Mouse (Mus musculus): ENCODE measurements at regions not wholly inside any gene's neighbourhood (a gene's known extent, or its start where the extent isn't known, plus 50 kb on each side); places are given as distances from the start of the nearest gene placed in this dataset.

DNA sequence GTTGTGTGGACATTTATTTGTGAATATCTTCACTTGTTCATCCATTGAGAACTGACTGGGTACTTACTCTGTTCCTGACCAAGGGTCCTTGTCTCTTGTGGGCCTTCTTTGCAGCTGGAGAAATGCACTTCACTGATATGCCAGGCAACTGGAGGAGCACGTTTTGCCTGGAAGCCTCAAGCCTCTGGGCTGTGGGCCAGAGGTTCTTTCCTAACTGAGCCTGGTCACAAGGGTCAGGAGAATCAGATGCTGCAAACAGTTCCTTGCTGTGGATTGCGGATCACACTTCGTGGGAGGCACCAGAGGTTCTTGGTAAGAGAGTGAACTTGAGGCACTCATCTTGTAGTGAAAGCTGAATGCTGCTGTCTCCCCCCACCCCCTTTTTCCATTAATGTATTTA, 124.6 kb downstream of the Spata19 start:
- no peak for TF ChIP-seq GATA1 (IDR thresholded peaks at IDR 0.05; ENCODE audit: low read length)

DNA sequence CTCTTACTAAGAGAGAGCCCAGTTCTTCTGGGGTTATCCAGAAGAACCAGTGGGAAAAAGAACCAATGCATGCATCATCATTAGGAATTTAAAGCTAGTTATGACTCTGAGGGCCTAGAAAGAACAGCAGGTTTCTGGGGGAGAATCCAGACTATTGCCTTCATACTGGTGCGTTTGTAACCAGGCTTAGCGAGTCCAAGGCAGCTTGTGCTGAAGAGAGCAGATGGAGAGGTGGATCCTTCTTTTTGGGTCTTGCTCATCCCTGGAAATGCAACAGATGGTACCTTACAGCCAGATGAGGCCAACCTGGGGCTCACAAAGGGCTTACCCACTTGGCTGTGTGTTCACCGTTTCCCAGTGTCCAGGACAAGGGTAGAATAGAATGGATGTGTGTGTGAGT, 130.1 kb downstream of the Spata19 start:
- TF ChIP-seq GATA1 (IDR thresholded peaks at IDR 0.05; ENCODE audit: low read length) = no peak

DNA sequence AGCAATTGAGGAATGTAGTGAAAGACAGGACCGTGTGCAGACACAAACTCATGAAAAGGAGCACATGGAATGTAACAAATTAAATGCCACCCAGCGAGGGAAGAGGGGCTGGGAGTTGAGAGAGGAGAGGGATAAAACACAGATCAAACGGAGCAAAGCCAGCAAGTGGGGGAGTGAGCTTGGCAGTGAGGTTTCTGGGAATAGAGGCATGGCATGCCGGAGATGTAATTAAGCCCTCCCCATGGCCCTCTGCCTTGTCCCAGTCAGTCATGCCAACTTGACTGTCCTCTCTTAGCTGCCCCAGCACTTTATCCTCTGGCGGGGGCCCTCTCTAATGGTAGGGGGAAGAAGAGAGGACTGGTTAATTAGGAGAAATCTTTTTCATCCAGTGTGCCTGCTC, 141.9 kb downstream of the Spata19 start:
- no peak for TF ChIP-seq GATA1 (IDR thresholded peaks at IDR 0.05; ENCODE audit: low read length)

DNA sequence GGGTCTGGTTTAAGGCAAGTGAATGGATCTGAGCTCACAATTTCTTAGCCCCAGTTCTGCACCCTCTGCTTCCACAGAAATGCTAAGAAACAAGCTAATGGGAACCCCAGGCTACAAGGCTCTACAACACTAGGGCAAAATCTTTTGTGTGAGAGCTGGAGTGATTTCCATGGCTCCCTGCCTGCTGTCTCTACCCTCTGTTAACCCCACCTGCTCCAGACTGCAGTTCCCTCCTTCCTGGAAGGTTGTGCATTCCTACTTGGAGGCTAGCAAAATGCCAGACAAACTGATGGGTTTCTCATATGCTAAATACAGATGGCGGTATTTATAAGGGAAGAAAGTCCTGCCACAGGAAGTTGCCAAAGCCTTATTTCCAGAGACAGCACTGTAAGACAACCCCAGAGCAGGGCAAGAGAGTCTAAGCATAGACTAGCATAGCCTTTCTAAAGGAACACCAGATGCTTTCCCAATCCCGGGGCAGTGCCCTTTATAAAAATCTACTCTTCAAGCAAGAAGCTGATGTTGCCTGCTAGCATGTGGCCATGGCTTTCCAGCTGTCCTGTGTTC, 145.1 kb downstream of the Spata19 start:
- no peak for TF ChIP-seq GATA1 (IDR thresholded peaks at IDR 0.05; ENCODE audit: low read length)

DNA sequence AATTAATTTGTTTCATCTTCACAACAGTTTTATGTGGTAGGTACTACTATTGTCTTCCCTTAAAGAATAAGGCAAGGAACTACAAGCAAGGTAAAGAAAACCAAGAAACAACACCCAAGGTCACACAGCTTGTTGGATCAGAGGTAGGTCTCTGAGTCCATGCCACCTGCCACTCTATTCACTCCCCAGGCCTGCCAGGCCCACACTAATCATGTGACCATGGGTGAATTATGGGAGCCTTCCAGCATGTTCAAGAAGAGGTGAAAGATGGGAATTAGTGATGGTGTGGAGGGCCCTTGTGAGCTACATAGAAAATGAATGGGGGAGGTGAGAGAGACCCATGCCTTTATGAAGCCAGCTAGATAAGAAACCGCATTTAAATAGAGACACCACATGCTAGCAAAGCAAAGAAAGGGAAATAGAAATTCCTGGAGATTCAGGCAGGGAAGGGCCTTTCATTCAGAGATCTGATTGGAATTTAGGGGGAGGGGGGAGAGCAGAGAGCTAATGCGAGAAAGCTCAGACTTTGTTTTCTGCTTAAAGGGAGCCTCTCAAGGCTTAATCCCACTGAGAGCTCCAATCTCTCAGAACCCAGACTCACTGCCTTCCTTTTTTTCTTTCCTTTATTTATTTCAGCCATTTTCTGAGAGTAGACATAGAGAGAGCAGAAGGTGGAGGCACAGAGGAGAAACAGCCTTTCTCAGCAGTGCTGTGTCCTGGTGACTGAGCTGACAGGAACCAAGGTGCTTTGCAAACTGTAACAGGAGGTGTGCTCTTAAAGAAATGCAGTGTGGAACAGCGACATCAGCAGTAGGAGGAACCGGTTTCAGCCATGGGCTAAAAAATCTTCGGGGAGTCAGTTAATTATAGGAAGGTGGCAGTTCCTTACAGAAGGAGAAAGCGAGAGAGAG, 160.0 kb downstream of the Spata19 start:
- TF ChIP-seq GATA1 (IDR thresholded peaks at IDR 0.05; ENCODE audit: low read length) = no peak

DNA sequence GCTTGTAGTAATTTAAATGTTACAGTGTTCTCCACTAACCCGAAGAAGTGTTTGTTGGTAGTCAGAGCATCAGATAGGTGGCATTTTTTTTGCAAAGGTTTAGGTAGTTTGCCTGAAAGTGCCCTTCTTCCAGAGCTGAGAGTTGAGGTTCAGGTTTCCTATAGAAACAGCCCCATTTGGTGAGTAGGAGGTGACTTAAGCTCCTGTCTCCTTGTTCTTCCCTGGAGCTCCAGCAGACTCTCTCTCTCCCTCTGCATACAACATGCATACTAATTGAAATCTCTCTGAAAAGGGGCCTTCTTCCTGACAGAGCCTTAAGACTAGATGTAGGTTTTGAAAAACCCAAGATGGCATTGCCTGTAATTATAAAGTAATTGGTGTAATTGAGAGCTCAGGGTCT, 161.3 kb downstream of the Spata19 start:
- no peak for TF ChIP-seq GATA1 (IDR thresholded peaks at IDR 0.05; ENCODE audit: low read length)

DNA sequence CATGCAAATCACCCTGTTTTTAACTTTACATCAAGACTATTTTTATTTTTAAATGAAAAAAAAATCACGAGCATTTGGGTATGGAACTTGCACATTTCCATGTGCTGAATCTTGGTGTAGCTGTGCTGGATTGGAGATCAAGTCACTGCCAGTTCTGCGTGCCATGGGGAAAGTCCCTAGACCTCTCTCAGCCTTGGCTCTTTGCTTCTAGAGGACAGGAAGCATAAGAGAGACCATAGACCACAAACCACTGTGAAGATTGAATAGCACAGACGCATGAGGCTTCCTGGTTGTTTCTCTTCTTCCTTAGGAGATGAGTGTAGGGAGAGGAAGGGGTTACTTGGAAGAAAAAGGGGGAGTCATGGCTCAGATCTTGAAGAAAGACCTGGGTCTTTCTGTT, 161.7 kb downstream of the Spata19 start:
- TF ChIP-seq GATA1 (IDR thresholded peaks at IDR 0.05; ENCODE audit: low read length) = no peak

DNA sequence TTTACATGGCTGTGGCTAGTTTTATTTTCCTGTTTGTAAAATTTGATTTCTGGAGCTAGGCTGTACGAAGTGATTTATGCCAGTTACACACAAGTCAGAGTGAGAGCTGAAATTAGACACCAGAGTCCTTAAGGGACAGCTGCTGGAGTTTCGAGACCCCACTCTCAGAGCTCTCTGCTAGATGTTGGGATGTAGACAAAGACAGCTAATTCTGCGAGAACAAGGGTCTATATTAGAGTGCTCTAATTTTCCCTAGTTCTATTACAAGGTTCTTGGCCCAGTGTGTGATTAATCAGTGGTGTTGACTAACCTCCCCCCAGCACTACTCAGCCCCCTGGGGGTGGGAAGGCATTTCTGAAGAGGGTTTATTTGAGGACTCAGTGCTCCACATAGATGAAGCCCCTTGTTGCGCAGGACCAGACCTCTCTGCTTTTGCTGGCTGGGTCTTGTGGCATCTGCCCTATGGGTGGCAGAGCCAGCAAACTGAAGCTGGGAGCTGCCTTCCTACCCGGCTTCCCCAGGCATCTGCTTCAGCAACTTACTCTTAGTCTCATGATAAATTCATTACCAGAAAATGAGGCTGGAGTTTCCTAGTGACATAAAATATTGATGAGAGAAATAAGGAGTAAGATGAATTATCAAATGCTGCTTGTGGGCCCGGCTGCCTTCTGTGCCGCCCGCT, 171.9 kb downstream of the Spata19 start:
- TF ChIP-seq GATA1 (IDR thresholded peaks at IDR 0.05; ENCODE audit: low read length) = no peak

DNA sequence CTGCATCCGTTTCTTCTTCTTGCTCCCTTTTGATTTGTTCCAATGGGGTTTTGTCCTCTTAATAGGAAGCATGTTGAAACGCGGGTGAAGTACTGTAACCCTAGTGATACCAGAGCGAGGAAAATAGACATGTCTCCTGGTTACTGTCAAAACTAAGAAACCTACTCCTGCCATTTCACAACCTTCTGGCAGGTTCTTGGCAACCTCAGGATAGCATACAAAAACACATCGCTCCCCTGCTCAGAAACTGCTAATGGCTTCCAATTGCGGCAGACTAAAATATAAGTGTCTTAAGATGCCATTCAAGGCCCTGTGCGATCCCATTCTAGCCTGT, 172.4 kb downstream of the Spata19 start:
- TF ChIP-seq GATA1 (IDR thresholded peaks at IDR 0.05; ENCODE audit: low read length) = no peak

DNA sequence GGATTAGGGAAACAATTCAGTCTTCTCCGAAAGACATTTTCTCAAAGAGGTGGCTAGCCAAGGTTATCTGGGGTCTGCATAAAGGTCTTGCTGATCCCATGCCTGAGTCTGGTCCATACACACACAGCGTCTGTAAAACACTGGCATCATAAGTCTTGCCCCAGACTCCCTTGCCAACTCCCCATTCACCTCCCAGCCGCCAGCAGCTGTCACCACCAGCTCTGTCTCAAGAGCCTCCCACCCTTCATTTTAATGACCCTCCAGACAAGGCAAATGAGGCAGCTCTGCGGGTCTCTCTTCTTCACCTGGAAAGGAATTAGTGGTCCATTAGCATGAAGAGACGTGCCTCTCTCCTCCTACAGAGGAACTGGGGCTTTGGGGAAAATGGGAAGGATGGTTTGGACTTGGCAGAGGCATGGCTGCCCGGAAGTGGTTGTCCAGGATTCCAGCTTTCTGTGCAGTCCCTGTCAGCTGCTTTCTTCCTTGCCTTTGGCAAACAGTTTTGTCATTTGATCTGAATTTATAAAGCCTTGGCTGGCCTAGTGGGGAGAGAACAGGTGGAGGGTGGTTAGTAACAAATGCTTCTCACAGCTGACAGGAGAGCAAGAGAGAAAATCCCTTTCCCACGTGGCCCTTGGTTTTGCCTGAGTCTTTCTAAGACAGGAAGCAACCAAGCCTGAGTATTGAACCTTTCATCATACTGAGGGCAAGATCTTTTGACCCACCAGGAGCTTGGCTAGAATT, 173.3 kb upstream of the Opcml start:
- no peak for TF ChIP-seq GATA1 (IDR thresholded peaks at IDR 0.05; ENCODE audit: low read length)

DNA sequence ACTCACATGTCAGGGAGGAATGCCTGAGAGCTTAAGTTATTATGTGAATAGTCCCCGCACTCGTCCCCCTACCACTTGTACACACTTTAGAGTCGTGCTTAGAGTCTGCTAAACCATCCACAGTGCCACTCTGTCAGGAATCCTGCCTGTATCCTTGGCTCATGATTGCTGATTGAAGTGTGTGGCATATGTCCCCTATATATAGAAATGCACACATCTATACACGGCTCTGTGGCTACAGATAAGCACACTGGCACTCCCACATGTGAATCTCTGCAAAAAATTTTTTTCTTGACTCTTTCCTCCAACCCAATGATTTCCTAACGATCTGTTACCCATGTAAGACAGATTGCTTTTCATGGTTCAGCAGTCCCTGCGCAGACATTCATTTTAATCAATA, 155.7 kb upstream of the Opcml start:
- TF ChIP-seq GATA1 (IDR thresholded peaks at IDR 0.05; ENCODE audit: low read length) = no peak

DNA sequence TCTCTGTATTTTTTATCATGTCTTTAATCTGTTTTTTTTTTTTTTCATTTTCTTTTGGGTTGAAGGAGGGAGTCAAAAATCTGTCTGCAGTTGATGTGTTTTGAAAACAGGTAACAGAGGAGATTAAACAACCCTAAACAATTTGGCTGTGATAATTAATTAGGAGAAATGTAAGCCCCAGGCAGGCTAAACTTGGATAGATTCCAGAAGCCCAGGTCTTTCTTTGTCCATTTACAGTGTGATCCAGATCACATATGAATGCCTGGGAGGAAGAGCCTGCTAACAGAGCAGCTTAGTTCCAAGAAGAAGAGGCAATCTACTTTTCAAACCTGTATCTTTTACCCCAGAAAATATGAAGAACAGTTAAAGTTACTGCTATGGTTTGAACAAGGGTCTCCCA, 150.0 kb upstream of the Opcml start:
- no peak for TF ChIP-seq GATA1 (IDR thresholded peaks at IDR 0.05; ENCODE audit: low read length)

DNA sequence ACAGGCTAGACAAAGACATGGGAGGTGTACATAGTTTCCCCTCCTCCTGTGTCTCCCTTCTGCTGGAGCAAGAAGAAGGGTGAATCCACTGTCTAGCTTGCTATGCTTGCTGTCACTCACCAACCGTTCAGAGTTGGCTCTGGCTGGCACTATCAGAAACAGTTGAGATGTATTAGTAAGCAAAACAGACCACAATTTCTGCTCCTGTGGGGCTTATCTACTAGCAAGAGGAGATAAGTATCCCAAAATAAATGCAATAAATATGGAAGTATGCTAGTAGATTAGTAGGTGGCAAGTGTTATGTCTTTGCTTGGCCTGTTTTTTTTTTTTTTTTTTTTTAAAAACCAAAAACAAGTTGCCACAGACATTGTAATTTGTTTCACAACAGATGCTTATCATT, 147.3 kb upstream of the Opcml start:
- peak; percentile 80 for TF ChIP-seq GATA1 (IDR thresholded peaks at IDR 0.05; ENCODE audit: low read length)

DNA sequence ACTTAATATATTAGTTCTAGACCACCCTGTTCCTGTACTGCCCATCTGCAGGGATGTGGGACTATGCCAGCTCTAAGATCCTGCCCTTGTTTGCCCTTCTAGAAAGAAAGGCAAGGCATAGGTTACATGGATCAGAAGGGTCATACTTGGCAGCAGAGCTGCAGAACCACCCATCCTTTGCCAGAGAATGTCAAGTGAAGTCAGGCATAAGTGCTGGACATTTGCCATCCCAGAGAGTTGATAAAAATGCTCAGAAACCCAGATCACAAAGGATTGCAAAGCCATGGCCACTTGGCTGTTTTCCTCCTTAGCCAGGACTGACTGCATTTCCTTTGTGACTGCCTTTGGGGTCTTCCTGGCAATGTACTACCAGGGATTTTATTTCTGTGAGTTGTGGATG, 146.7 kb upstream of the Opcml start:
- TF ChIP-seq GATA1 (IDR thresholded peaks at IDR 0.05; ENCODE audit: low read length) = no peak

DNA sequence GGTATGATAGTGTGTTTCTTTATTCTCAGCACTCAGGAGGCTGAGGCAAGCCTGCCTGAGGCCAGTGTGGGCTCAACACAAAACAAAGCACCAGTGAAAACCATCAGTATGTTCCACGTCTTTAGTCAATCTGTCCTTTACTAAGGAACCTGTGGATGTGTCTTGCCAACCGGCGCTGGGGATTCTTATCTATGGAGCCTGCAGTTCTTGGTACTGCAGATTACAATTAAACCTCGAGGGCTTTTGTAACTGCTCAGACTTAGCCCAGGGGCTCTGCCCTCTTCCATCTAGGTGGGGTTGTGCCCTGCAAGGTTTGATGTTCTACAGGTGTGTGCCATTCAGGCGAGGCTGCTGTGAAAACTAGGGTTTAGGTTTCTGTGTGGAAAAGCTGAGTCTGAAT, 145.1 kb upstream of the Opcml start:
- no peak for TF ChIP-seq GATA1 (IDR thresholded peaks at IDR 0.05; ENCODE audit: low read length)

DNA sequence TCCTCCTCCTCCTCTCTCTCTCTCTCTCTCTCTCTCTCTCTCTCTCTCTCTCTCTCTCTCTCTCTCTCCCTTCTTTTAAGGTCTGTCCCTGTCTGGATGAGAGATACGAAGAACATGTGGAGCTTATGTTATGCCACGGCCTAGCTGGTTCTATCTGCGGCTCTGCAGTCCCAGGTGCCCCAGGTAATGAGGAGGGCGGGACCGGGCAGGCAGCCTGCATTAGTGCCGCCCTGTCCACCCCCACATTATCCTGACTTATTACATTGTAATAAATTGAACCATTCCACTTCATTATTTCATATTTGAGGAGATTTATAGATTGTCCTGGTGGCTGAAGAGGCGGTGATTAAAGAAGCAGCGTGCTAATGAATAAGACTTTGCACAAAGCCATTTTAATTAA, 144.5 kb upstream of the Opcml start:
- TF ChIP-seq GATA1 (IDR thresholded peaks at IDR 0.05; ENCODE audit: low read length) = no peak

Measured in G1E-ER4 (cell line).